Mouse (Mus musculus): ENCODE measurements around the gene Cyth4. TPM values are rescaled to one million over a fixed set of nuclear protein-coding genes. Genes with fewer than 3 reads are reported as not detected.
A peak's percentile ranks its signal among the peaks of the same experiment; 100 is the strongest.

The Cyth4 gene
- polyA plus RNA-seq, 1 experiment = 81.1 TPM

- no peak overlapping the region for H3K27ac ChIP-seq (ENCODE audit: control insufficient read depth, insufficient read depth, low read length)
These were observed 38.9 kb upstream of the Cyth4 start for GRCm38 (mm10) chr15:78557693-78558535.

GRCm38 (mm10) chr15:78559141-78559979 lies 37.5 kb upstream of the Cyth4 start:
- 41% methylated on average over 11 of the region's 11 CpGs for WGBS

More at GRCm38 (mm10) chr15:78557693-78558535, 38.9 kb upstream of the Cyth4 start:
- Histone ChIP-seq H3K27me3 (ENCODE audit: control insufficient read depth, insufficient read depth, low read length) (no peaks in the 10 kb centered on the region), H3K4me1 (replicated peaks; ENCODE audit: control insufficient read depth, insufficient read depth, low read length) (peaks cover 43% of the 10 kb centered on the region), H3K36me3 (ENCODE audit: control insufficient read depth, insufficient read depth, low read length) (peaks cover 24% of the 10 kb centered on the region), H3K4me3 (ENCODE audit: control insufficient read depth, insufficient read depth, low read length) (no peak overlapping the region)
- 41% methylated on average over 10 of the region's 10 CpGs for WGBS
- TF ChIP-seq POLR2A (IDR thresholded peaks at IDR 0.05; ENCODE audit: control insufficient read depth, extremely low read depth, insufficient read depth, low read length, poor library complexity) = no peak
- no peak for TF ChIP-seq CTCF (IDR thresholded peaks at IDR 0.05; ENCODE audit: borderline replicate concordance, control insufficient read depth, extremely low read depth, insufficient read depth, low read length, poor library complexity)
- no peak for DNase-seq

DNA sequence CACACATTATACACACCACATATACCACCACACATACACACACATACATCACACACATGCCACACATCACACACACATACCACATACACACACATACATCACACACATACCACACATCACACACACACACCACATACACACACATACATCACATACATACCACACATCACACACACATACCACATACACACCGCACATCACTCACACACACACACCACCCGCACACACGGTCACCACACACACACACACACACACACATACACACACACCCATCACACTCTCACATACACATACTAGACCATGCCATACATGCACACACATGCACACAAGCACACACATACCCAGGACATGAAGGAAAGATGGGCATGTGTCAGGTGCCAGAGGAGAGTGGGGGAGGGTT lies 33.5 kb upstream of the Cyth4 start:
- no peak for DNase-seq
- Histone ChIP-seq H3K27me3 (ENCODE audit: control insufficient read depth, insufficient read depth, low read length) (no peaks in the 10 kb centered on the region), H3K36me3 (ENCODE audit: control insufficient read depth, insufficient read depth, low read length) (peaks cover 60% of the 10 kb centered on the region), H3K4me1 (replicated peaks; ENCODE audit: control insufficient read depth, insufficient read depth, low read length) (peaks cover 70% of the 10 kb centered on the region), H3K4me3 (ENCODE audit: control insufficient read depth, insufficient read depth, low read length) (no peak overlapping the region), H3K27ac (ENCODE audit: control insufficient read depth, insufficient read depth, low read length) (peak overlapping the region; percentile 52; the same call in 1 of the 2 replicates)
- 97% methylated on average over 3 of the region's 3 CpGs for WGBS
- TF ChIP-seq CTCF (IDR thresholded peaks at IDR 0.05; ENCODE audit: borderline replicate concordance, control insufficient read depth, extremely low read depth, insufficient read depth, low read length, poor library complexity) = no peak
- TF ChIP-seq POLR2A (IDR thresholded peaks at IDR 0.05; ENCODE audit: control insufficient read depth, extremely low read depth, insufficient read depth, low read length, poor library complexity) = no peak

More at GRCm38 (mm10) chr15:78559141-78559979, 37.5 kb upstream of the Cyth4 start:
- no peak for DNase-seq
- H3K27ac ChIP-seq (ENCODE audit: control insufficient read depth, insufficient read depth, low read length) = peak overlapping the region; percentile 73
- H3K27me3 ChIP-seq (ENCODE audit: control insufficient read depth, insufficient read depth, low read length) = no peaks in the 10 kb centered on the region
- TF ChIP-seq CTCF (IDR thresholded peaks at IDR 0.05; ENCODE audit: borderline replicate concordance, control insufficient read depth, extremely low read depth, insufficient read depth, low read length, poor library complexity) (no peak), POLR2A (IDR thresholded peaks at IDR 0.05; ENCODE audit: control insufficient read depth, extremely low read depth, insufficient read depth, low read length, poor library complexity) (no peak)
- peaks cover 54% of the 10 kb centered on the region for H3K4me1 ChIP-seq (replicated peaks; ENCODE audit: control insufficient read depth, insufficient read depth, low read length)
- peaks cover 27% of the 10 kb centered on the region for H3K36me3 ChIP-seq (ENCODE audit: control insufficient read depth, insufficient read depth, low read length)
- no peak overlapping the region for H3K4me3 ChIP-seq (ENCODE audit: control insufficient read depth, insufficient read depth, low read length)

DNA sequence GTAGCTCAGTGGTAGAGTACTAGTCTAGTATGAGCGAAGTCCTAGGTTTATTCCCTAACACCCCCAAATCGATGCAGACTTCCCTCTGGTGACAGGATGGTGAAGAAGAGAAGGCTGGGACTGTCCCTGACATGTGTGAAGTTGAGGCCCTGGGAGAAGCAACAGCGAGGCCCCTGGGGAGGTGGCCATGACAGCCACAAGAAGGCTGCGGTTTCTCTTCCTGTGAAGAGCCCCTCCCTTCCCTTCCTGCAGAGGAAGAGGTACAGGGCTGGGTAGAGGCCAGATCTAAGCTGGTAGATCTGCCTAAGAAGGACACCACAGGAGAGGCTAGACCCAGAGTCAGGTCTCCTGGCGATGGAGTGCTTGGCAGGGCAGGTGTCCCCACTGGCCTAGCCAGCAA lies 32.9 kb upstream of the Cyth4 start:
- TF ChIP-seq CTCF (IDR thresholded peaks at IDR 0.05; ENCODE audit: borderline replicate concordance, control insufficient read depth, extremely low read depth, insufficient read depth, low read length, poor library complexity) (no peak), POLR2A (IDR thresholded peaks at IDR 0.05; ENCODE audit: control insufficient read depth, extremely low read depth, insufficient read depth, low read length, poor library complexity) (no peak)
- Histone ChIP-seq H3K27me3 (ENCODE audit: control insufficient read depth, insufficient read depth, low read length) (no peaks in the 10 kb centered on the region), H3K36me3 (ENCODE audit: control insufficient read depth, insufficient read depth, low read length) (peaks cover 66% of the 10 kb centered on the region), H3K4me1 (replicated peaks; ENCODE audit: control insufficient read depth, insufficient read depth, low read length) (peaks cover 70% of the 10 kb centered on the region), H3K27ac (ENCODE audit: control insufficient read depth, insufficient read depth, low read length) (peak overlapping the region; percentile 84), H3K4me3 (ENCODE audit: control insufficient read depth, insufficient read depth, low read length) (peak overlapping the region; percentile 9; the same call in 1 of the 2 replicates)
- WGBS = 6% methylated on average over 5 of the region's 5 CpGs
- peak; percentile 76 for DNase-seq

DNA sequence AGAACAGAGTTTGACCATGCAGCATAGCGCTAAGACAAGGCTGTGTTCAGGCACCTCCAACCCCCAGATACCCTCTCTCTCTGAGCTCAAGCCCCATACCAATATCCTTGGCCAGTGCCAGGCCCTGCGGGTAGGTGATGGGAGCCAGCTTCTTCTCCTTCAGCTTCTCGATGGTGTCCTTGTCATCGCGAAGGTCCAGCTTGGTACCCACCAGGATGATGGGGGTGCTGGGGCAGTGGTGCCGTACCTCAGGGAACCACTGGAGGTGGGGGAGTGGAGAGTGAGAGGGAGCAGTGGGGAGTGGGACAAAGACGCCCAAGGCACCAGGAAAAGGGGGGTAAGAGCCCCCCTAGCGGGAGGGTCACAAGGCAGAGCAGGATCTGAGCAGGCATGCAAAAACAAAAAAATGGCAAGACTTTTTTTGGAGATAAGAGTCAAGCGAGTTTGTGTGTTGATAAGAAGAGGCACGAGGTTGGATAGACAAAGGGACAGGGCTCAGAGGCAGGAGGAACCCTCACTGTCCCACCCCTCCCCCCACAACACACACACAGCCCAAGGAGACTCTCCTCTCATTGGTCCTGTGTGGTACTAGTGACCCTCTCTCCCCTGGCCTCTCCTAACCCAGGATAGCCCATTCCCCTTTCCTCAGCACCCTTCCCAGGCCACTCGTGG lies 31.9 kb upstream of the Cyth4 start:
- no peak for DNase-seq
- Histone ChIP-seq H3K27ac (ENCODE audit: control insufficient read depth, insufficient read depth, low read length) (peak overlapping the region; percentile 84), H3K4me1 (replicated peaks; ENCODE audit: control insufficient read depth, insufficient read depth, low read length) (peaks cover 69% of the 10 kb centered on the region), H3K4me3 (ENCODE audit: control insufficient read depth, insufficient read depth, low read length) (no peak overlapping the region), H3K36me3 (ENCODE audit: control insufficient read depth, insufficient read depth, low read length) (peaks cover 75% of the 10 kb centered on the region), H3K27me3 (ENCODE audit: control insufficient read depth, insufficient read depth, low read length) (no peaks in the 10 kb centered on the region)
- 79% methylated on average over 11 of the region's 11 CpGs for WGBS
- TF ChIP-seq CTCF (IDR thresholded peaks at IDR 0.05; ENCODE audit: borderline replicate concordance, control insufficient read depth, extremely low read depth, insufficient read depth, low read length, poor library complexity) (no peak), POLR2A (IDR thresholded peaks at IDR 0.05; ENCODE audit: control insufficient read depth, extremely low read depth, insufficient read depth, low read length, poor library complexity) (no peak)
